Mouse (Mus musculus) brain, adult 10 weeks (tissue): ENCODE measurements around the gene Gpr33. TPM values are rescaled to one million over a fixed set of nuclear protein-coding genes. Genes with fewer than 3 reads are reported as not detected.

Source experiments
- polyA plus RNA-seq: library from polyadenylated mRNA; stranded (reverse); fragments of 350-450 nt; fragmentation: Illumina TruSeq; extraction: RNeasy Lipid Tissue Mini Kit (QIAGEN cat#74804); gene quantifications from one replicate; pipeline ENCODE4 v1.2.3, GENCODE M21; 2015; ENCODE audit warnings: low read depth, low replicate concordance

The Gpr33 gene
- polyA plus RNA-seq, result not detected

GRCm38 (mm10) chr12:52027963-52028362, at the start of gene Gpr33:
TSS of gene Gpr33 (minus strand) at chr12:52028063.

DNA sequence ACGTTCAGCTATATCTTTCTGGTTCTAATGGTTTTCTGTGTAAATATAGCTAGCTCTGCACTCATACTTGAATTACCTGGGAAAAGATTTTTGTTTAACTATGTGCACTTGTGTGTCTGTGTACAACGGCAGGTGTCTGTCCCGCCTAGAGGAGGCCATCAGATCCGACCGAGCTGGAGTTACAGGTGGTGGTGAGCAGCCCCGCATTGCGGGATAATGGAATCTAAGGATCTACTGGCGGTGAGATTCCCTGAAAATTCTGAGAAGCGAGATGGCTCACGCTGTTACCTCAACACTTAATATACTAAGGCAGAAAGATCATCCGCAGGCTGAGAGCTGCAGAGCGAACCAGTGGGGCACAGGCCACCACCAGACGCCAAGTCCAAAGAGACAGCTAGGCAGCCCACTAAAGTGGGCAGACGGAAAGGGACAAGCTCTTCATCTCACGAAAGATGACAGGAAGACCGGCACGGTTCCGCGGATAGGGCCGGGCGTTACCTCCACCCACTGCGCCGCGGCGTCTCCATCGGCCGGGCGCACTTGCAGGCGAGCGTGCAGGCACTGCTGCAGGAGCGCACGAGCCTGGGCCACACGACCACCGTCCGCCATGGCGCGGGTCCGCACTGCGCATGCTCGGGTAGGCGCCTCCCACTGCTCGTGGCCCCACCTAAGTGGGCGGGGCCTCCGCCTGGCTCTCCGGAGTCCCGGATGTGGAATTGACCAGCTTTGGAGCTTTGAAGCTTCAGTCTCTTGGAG, 21.8 kb downstream of the Gpr33 start, which contains the start of gene Dtd2:
Gene Dtd2, minus strand, starts transcription at position 625 of the 756 bp plus-strand sequence.

Other genes with a start within 250 kb of the Gpr33 start
- 36.1 TPM for gene Hectd1, start 198.5 kb downstream of the Gpr33 start, polyA plus RNA-seq
- gene Heatr5a, start 56.7 kb downstream of the Gpr33 start, polyA plus RNA-seq, result 6.3 TPM
- gene Dtd2, start 21.6 kb downstream of the Gpr33 start, polyA plus RNA-seq, result 9.4 TPM
- gene Nubpl, start 69.7 kb upstream of the Gpr33 start, polyA plus RNA-seq, result 4.6 TPM